Mouse (Mus musculus): ENCODE measurements around the gene Stx1b. TPM values are rescaled to one million over a fixed set of nuclear protein-coding genes. Genes with fewer than 3 reads are reported as not detected.

Gene Stx1b
- total and polyA plus RNA-seq, 3 experiments, result 0.08 to 0.31 TPM; not detected in 1

GRCm38 (mm10) chr7:127842001-127842718 lies 17.8 kb upstream of the Stx1b start (continued):
- TF ChIP-seq USF1 (IDR thresholded peaks at IDR 0.05; ENCODE audit: low read depth, low read length) (no peak), SIN3A (IDR thresholded peaks at IDR 0.05; ENCODE audit: low read length) (peak; percentile 80), HCFC1 (IDR thresholded peaks at IDR 0.05; ENCODE audit: low read depth, low read length) (peak; percentile 96), NRF1 (IDR thresholded peaks at IDR 0.05; ENCODE audit: low read depth, low read length) (peak; percentile 62), TBP (conservative IDR thresholded peaks at IDR 0.05; ENCODE audit: low read depth, low read length) (no peak)

GRCm38 (mm10) chr7:127841340-127842000 lies 17.1 kb upstream of the Stx1b start:
- peak; percentile 90 for DNase-seq (ENCODE audit: extremely low read depth)
- H3K4me2 ChIP-seq (ENCODE audit: insufficient read depth, low read depth, poor library complexity, severe bottlenecking), result peak overlapping the region; percentile 41
- H3K4me3 ChIP-seq (replicated peaks in 1 of 3; ENCODE audit: low read depth in 2 of 3, low read length in 2 of 3, poor library complexity in 1 of 3), result peak overlapping the region; percentile 65 to 87 (median 77)
- peak overlapping the region; percentile 74 for H3K9ac ChIP-seq (ENCODE audit: insufficient read depth, low read depth)
- in situ Hi-C loops (cut with MboI; ENCODE audit: low pct_ligation_motif_present, low pct_unique_long_range_greater_than_20kb, low sequenced_read_pairs) (no loop called here), dilution Hi-C loops (cut with MboI; ENCODE audit: extremely low pct_ligation_motif_present, extremely low pct_unique_long_range_greater_than_20kb, low sequenced_read_pairs) (no loop called here)
- H3K27me3 ChIP-seq (replicated peaks), result no peaks in the 10 kb centered on the region
- peaks cover 18 to 30% of the 10 kb centered on the region in 2 experiments for H3K36me3 ChIP-seq (replicated peaks in 1 of 2; ENCODE audit: control insufficient read depth in 1 of 2, insufficient read depth in 1 of 2, low read length in 1 of 2)
- no peaks in the 10 kb centered on the region for H3K79me2 ChIP-seq (replicated peaks; ENCODE audit: control insufficient read depth, extremely low read depth, insufficient read depth, poor library complexity, severe bottlenecking)
- peak overlapping the region; percentile 58 for H3K27ac ChIP-seq (ENCODE audit: insufficient read depth, low read depth)
- peaks cover 2 to 13% of the 10 kb centered on the region in 2 experiments; a peak in 3 of 4 replicates for H3K4me1 ChIP-seq (ENCODE audit: control insufficient read depth in 1 of 2, insufficient read depth in 2 of 2)
- H3K9me3 ChIP-seq (replicated peaks; ENCODE audit: low read length), result no peaks in the 10 kb centered on the region
- TF ChIP-seq RAD21 (IDR thresholded peaks at IDR 0.05; ENCODE audit: low read depth, low read length), result no peak
- no peak for TF ChIP-seq MAFK (IDR thresholded peaks at IDR 0.05; ENCODE audit: insufficient replicate concordance, low read length)
- no peak for TF ChIP-seq CTCF (conservative IDR thresholded peaks at IDR 0.05 in 1 of 2, IDR thresholded peaks at IDR 0.05 in 1 of 2; ENCODE audit: low read depth in 2 of 2, low read length in 2 of 2)
- TF ChIP-seq EP300 (IDR thresholded peaks at IDR 0.05; ENCODE audit: low read length), result no peak
- TF ChIP-seq USF2 (conservative IDR thresholded peaks at IDR 0.05; ENCODE audit: low read depth, low read length), result peak; percentile 76
- no peak; the same call in 1 of the 2 replicates for TF ChIP-seq CHD1 (IDR thresholded peaks at IDR 0.05; ENCODE audit: low read depth, low read length)
- TF ChIP-seq USF1 (IDR thresholded peaks at IDR 0.05; ENCODE audit: low read depth, low read length), result peak; percentile 91
- TF ChIP-seq ZMIZ1 (IDR thresholded peaks at IDR 0.05; ENCODE audit: low read depth, low read length), result no peak; the same call in 1 of the 2 replicates
- TF ChIP-seq MAZ (IDR thresholded peaks at IDR 0.05; ENCODE audit: low read depth, low read length), result peak; percentile 88
- no peak for TF ChIP-seq GABPA (IDR thresholded peaks at IDR 0.05; ENCODE audit: insufficient replicate concordance, low read depth, low read length)
- peak; percentile 43 for TF ChIP-seq HCFC1 (IDR thresholded peaks at IDR 0.05; ENCODE audit: low read depth, low read length)
- peak; percentile 90 for TF ChIP-seq NRF1 (IDR thresholded peaks at IDR 0.05; ENCODE audit: low read depth, low read length)
- peak; percentile 79; the same call in 1 of the 2 replicates for TF ChIP-seq MXI1 (IDR thresholded peaks at IDR 0.05; ENCODE audit: low read depth, low read length)
- TF ChIP-seq KAT2A (IDR thresholded peaks at IDR 0.05; ENCODE audit: insufficient replicate concordance, low read length), result no peak
- TF ChIP-seq UBTF (IDR thresholded peaks at IDR 0.05; ENCODE audit: low read depth, low read length), result no peak
- no peak for TF ChIP-seq SMC3 (IDR thresholded peaks at IDR 0.05; ENCODE audit: low read depth, low read length)
- TF ChIP-seq TCF12 (IDR thresholded peaks at IDR 0.05; ENCODE audit: low read depth, low read length), result peak; percentile 45; the same call in 1 of the 2 replicates
- no peak for TF ChIP-seq ZC3H11A (IDR thresholded peaks at IDR 0.05; ENCODE audit: low read depth, low read length)
- no peak for TF ChIP-seq E2F4 (IDR thresholded peaks at IDR 0.05; ENCODE audit: insufficient replicate concordance, low read depth, low read length)
- TF ChIP-seq ELF1 (IDR thresholded peaks at IDR 0.05; ENCODE audit: low read depth, low read length), result peak; percentile 70
- TF ChIP-seq JUND (conservative IDR thresholded peaks at IDR 0.05; ENCODE audit: low read depth, low read length), result no peak
- TF ChIP-seq TBP (conservative IDR thresholded peaks at IDR 0.05; ENCODE audit: low read depth, low read length), result no peak
- TF ChIP-seq MYC (IDR thresholded peaks at IDR 0.05; ENCODE audit: low read depth, low read length), result peak; percentile 32; the same call in 1 of the 2 replicates
- peak; percentile 47; the same call in 1 of the 2 replicates for TF ChIP-seq SIN3A (IDR thresholded peaks at IDR 0.05; ENCODE audit: low read length)
- peak; percentile 44; the same call in 1 of the 2 replicates for TF ChIP-seq NELFE (IDR thresholded peaks at IDR 0.05; ENCODE audit: low read depth, low read length)
- peak; percentile 63; the same call in 1 of the 2 replicates for TF ChIP-seq POLR2A (IDR thresholded peaks at IDR 0.05; ENCODE audit: low read depth, low read length)
- no peak for TF ChIP-seq ZNF384 (IDR thresholded peaks at IDR 0.05; ENCODE audit: low read depth, low read length)
- peak; percentile 97 for TF ChIP-seq CHD2 (IDR thresholded peaks at IDR 0.05; ENCODE audit: low read length)
- TF ChIP-seq BHLHE40 (IDR thresholded peaks at IDR 0.05; ENCODE audit: low read depth, low read length), result peak; percentile 95
- no peak; the same call in 1 of the 2 replicates for TF ChIP-seq IRF4 (IDR thresholded peaks at IDR 0.05; ENCODE audit: low read depth, low read length)
- no peak for TF ChIP-seq PAX5 (IDR thresholded peaks at IDR 0.05; ENCODE audit: low read length)
- no peak for TF ChIP-seq JUN (IDR thresholded peaks at IDR 0.05; ENCODE audit: insufficient read depth, low read depth, low read length)
- no peak for TF ChIP-seq MEF2A (IDR thresholded peaks at IDR 0.05; ENCODE audit: borderline replicate concordance, low read depth, low read length)
- no peak for TF ChIP-seq ZKSCAN1 (IDR thresholded peaks at IDR 0.05; ENCODE audit: borderline replicate concordance, low read depth, low read length)

All from CH12.LX (cell line).